Mouse (Mus musculus): ENCODE data around the gene Dpp8. TPM values are rescaled to one million over a fixed set of nuclear protein-coding genes. Genes with fewer than 3 reads are reported as not detected.
"Not testable (repeated sequence)": the region's sequence is repeated elsewhere in the genome, so short reads cannot be mapped to it uniquely, and the experiment has no call there.

Gene Dpp8
- total RNA-seq, 1 experiment, result 17.9 TPM

DNA sequence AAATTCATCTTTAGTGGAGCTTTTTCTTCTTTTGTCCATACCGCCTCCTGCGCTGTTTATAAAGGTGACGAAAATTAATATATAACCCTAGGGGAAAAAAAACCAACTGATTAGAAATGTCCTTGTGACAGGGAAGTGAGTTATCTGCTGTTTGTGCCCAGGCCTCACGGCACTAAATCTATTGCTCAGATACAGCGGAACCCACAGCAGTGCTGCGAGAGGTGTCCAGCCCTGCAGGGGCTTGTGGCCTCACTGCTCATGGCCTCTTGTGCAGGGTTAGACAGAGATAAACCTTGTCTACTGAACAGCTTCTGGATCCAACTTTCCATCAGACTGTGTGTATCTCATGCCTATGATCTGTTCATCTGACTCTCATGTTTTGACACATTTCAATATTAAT, 43.8 kb upstream of the Dpp8 start:
- Histone ChIP-seq H3K4me3 (ENCODE audit: insufficient read depth in 1 of 2, low read depth in 1 of 2, low read length in 2 of 2, poor library complexity in 1 of 2, severe bottlenecking in 1 of 2) (no peak overlapping the region), H3K27ac (ENCODE audit: insufficient read depth, low read depth, low read length, poor library complexity, severe bottlenecking) (no peak overlapping the region), H3K9ac (ENCODE audit: insufficient read depth, low read depth, low read length, poor library complexity, severe bottlenecking) (no peak overlapping the region), H3K9me3 (ENCODE audit: control insufficient read depth, insufficient read depth, low read depth, low read length) (no peaks in the 10 kb centered on the region), H3K36me3 (ENCODE audit: control insufficient read depth, insufficient read depth, low read length, poor library complexity, severe bottlenecking) (peaks cover 27% of the 10 kb centered on the region), H3K4me1 (ENCODE audit: control insufficient read depth in 2 of 2, insufficient read depth in 2 of 2, low read length in 2 of 2, poor library complexity in 1 of 2) (no peaks in the 10 kb centered on the region)
- in situ Hi-C loops (cut with MboI; ENCODE audit: low sequenced_read_pairs in 2 of 2, unreplicated experiment in 2 of 2), result no loop called here
- DNase-seq (ENCODE audit: low read depth, low spot score), result no peak
- TF ChIP-seq MAFK (IDR thresholded peaks at IDR 0.05; ENCODE audit: insufficient read depth, low read depth, low read length), result no peak
- no peak for TF ChIP-seq CHD2 (IDR thresholded peaks at IDR 0.05; ENCODE audit: low read depth, low read length)
- no peak for TF ChIP-seq ZC3H11A (IDR thresholded peaks at IDR 0.05; ENCODE audit: borderline replicate concordance, low read depth, low read length)
- no peak for TF ChIP-seq ZNF384 (IDR thresholded peaks at IDR 0.05; ENCODE audit: low read depth, low read length)
- TF ChIP-seq HCFC1 (IDR thresholded peaks at IDR 0.05; ENCODE audit: borderline replicate concordance, insufficient read depth, low read length), result no peak

DNA sequence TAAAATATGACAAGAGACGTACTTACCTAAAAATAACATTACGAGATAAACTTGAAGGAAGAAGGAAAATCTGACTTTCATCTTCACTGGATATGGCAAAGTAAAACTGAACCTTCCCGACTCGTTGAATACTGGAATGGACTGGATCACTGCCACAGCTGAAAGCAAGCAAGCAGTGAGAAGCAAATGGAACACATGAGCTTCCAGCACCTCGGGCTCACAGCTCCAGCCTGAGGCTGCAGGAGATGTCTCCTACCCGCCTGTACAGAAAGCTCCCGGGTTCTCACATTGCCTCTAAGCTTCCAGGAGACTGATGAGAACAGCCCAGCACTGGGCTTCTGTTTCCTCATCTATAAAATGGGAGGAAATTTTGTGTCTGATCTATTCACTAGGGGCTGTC, 41.9 kb upstream of the Dpp8 start:
- DNase-seq (ENCODE audit: low read depth, low spot score), result no peak
- in situ Hi-C loops (cut with MboI; ENCODE audit: low sequenced_read_pairs in 2 of 2, unreplicated experiment in 2 of 2), result no loop called here
- Histone ChIP-seq H3K9me3 (ENCODE audit: control insufficient read depth, insufficient read depth, low read depth, low read length) (no peaks in the 10 kb centered on the region), H3K4me3 (ENCODE audit: insufficient read depth in 1 of 2, low read depth in 1 of 2, low read length in 2 of 2, poor library complexity in 1 of 2, severe bottlenecking in 1 of 2) (no peak overlapping the region), H3K9ac (ENCODE audit: insufficient read depth, low read depth, low read length, poor library complexity, severe bottlenecking) (no peak overlapping the region), H3K4me1 (ENCODE audit: control insufficient read depth in 2 of 2, insufficient read depth in 2 of 2, low read length in 2 of 2, poor library complexity in 1 of 2) (no peaks in the 10 kb centered on the region), H3K27ac (ENCODE audit: insufficient read depth, low read depth, low read length, poor library complexity, severe bottlenecking) (no peak overlapping the region), H3K36me3 (ENCODE audit: control insufficient read depth, insufficient read depth, low read length, poor library complexity, severe bottlenecking) (peaks cover 19% of the 10 kb centered on the region)
- TF ChIP-seq CHD2 (IDR thresholded peaks at IDR 0.05; ENCODE audit: low read depth, low read length), result no peak
- no peak for TF ChIP-seq ZC3H11A (IDR thresholded peaks at IDR 0.05; ENCODE audit: borderline replicate concordance, low read depth, low read length)
- no peak for TF ChIP-seq MAFK (IDR thresholded peaks at IDR 0.05; ENCODE audit: insufficient read depth, low read depth, low read length)
- TF ChIP-seq HCFC1 (IDR thresholded peaks at IDR 0.05; ENCODE audit: borderline replicate concordance, insufficient read depth, low read length), result no peak
- TF ChIP-seq ZNF384 (IDR thresholded peaks at IDR 0.05; ENCODE audit: low read depth, low read length), result no peak

DNA sequence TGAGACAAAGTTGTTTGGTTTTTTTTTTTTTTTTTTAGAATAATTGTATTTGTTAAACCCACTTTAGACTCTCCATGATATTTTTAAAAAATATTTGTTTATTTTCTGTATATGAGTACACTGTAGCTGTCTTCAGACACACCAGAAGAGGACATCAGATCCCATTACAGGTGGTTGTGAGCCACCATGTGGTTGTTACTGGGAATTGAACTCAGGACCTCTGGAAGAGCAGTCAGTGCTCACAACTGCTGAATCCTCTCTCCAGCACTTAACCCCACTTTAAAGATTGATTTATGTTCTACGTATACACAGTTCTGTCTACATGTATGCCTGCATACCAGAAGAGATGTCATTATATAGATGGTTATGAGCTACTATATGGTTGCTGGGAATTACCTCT, 36.8 kb upstream of the Dpp8 start:
- in situ Hi-C loops (cut with MboI; ENCODE audit: low sequenced_read_pairs in 2 of 2, unreplicated experiment in 2 of 2); H3K9me3 ChIP-seq (ENCODE audit: control insufficient read depth, insufficient read depth, low read depth, low read length); H3K4me1 ChIP-seq (ENCODE audit: control insufficient read depth in 2 of 2, insufficient read depth in 2 of 2, low read length in 2 of 2, poor library complexity in 1 of 2); H3K27ac ChIP-seq (ENCODE audit: insufficient read depth, low read depth, low read length, poor library complexity, severe bottlenecking); H3K36me3 ChIP-seq (ENCODE audit: control insufficient read depth, insufficient read depth, low read length, poor library complexity, severe bottlenecking); DNase-seq (ENCODE audit: low read depth, low spot score); H3K4me3 ChIP-seq (ENCODE audit: insufficient read depth in 1 of 2, low read depth in 1 of 2, low read length in 2 of 2, poor library complexity in 1 of 2, severe bottlenecking in 1 of 2); H3K9ac ChIP-seq (ENCODE audit: insufficient read depth, low read depth, low read length, poor library complexity, severe bottlenecking): not testable (repeated sequence)

DNA sequence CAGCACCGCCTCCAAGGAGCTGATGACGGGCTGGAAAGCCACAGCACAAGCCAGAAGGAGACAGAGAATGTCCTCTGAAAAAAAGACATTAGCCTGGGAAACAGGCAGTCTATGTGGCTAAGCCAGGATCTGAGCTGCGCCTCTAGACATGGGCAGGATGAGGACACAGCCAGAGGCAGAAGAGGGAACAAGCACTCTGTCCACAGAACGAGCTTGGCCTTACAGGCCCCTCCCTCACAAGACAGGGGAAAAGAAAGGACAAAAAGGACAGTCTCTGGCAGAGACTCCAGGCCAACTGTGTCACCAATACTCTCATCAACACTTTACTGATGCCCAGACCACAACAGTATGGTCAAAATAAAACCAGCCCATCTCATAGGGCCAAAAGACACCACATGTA, 30.7 kb upstream of the Dpp8 start:
- no peak for DNase-seq (ENCODE audit: low read depth, low spot score)
- Histone ChIP-seq H3K36me3 (ENCODE audit: control insufficient read depth, insufficient read depth, low read length, poor library complexity, severe bottlenecking) (peaks cover 19% of the 10 kb centered on the region), H3K4me3 (ENCODE audit: insufficient read depth in 1 of 2, low read depth in 1 of 2, low read length in 2 of 2, poor library complexity in 1 of 2, severe bottlenecking in 1 of 2) (no peak overlapping the region), H3K9me3 (ENCODE audit: control insufficient read depth, insufficient read depth, low read depth, low read length) (no peaks in the 10 kb centered on the region), H3K9ac (ENCODE audit: insufficient read depth, low read depth, low read length, poor library complexity, severe bottlenecking) (no peak overlapping the region), H3K27ac (ENCODE audit: insufficient read depth, low read depth, low read length, poor library complexity, severe bottlenecking) (no peak overlapping the region), H3K4me1 (ENCODE audit: control insufficient read depth in 2 of 2, insufficient read depth in 2 of 2, low read length in 2 of 2, poor library complexity in 1 of 2) (peaks cover 0 to 2% of the 10 kb centered on the region in 2 experiments; a peak in 1 of 4 replicates)
- TF ChIP-seq MAFK (IDR thresholded peaks at IDR 0.05; ENCODE audit: insufficient read depth, low read depth, low read length) (no peak), ZNF384 (IDR thresholded peaks at IDR 0.05; ENCODE audit: low read depth, low read length) (no peak), CHD2 (IDR thresholded peaks at IDR 0.05; ENCODE audit: low read depth, low read length) (no peak), HCFC1 (IDR thresholded peaks at IDR 0.05; ENCODE audit: borderline replicate concordance, insufficient read depth, low read length) (no peak), ZC3H11A (IDR thresholded peaks at IDR 0.05; ENCODE audit: borderline replicate concordance, low read depth, low read length) (no peak)
- in situ Hi-C loops (cut with MboI; ENCODE audit: low sequenced_read_pairs in 2 of 2, unreplicated experiment in 2 of 2), result no loop called here

DNA sequence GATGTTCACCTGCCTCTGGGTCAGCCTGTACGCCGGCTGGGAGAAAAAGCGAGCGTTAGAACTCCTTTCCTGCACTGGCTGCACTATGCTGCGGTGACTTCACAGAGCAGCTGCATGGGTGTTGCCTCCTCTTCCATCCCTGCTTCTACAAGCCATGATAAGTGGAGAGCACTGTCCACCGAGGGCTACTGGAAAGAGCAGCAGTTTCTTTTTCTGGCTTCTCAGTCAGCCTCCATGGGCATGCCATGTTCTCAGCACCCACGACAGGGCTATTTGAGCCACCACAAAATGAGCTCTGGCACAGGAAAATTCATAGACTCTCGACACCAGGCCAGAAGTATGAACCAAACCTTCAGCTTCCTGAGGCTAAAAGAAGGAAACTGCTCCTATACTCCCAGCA, 26.5 kb upstream of the Dpp8 start:
- peaks cover 10% of the 10 kb centered on the region; the same call in 1 of the 2 replicates for H3K36me3 ChIP-seq (ENCODE audit: control insufficient read depth, insufficient read depth, low read length, poor library complexity, severe bottlenecking)
- H3K4me1 ChIP-seq (ENCODE audit: control insufficient read depth in 2 of 2, insufficient read depth in 2 of 2, low read length in 2 of 2, poor library complexity in 1 of 2), result peaks cover 0 to 2% of the 10 kb centered on the region in 2 experiments; a peak in 1 of 4 replicates

More for the DNA sequence above, 26.5 kb upstream of the Dpp8 start:
- no peak for DNase-seq (ENCODE audit: low read depth, low spot score)
- in situ Hi-C loops (cut with MboI; ENCODE audit: low sequenced_read_pairs in 2 of 2, unreplicated experiment in 2 of 2), result no loop called here
- H3K27ac ChIP-seq (ENCODE audit: insufficient read depth, low read depth, low read length, poor library complexity, severe bottlenecking), result no peak overlapping the region
- H3K9ac ChIP-seq (ENCODE audit: insufficient read depth, low read depth, low read length, poor library complexity, severe bottlenecking), result no peak overlapping the region
- H3K4me3 ChIP-seq (ENCODE audit: insufficient read depth in 1 of 2, low read depth in 1 of 2, low read length in 2 of 2, poor library complexity in 1 of 2, severe bottlenecking in 1 of 2), result no peak overlapping the region
- no peaks in the 10 kb centered on the region for H3K9me3 ChIP-seq (ENCODE audit: control insufficient read depth, insufficient read depth, low read depth, low read length)
- no peak for TF ChIP-seq HCFC1 (IDR thresholded peaks at IDR 0.05; ENCODE audit: borderline replicate concordance, insufficient read depth, low read length)
- TF ChIP-seq ZC3H11A (IDR thresholded peaks at IDR 0.05; ENCODE audit: borderline replicate concordance, low read depth, low read length), result no peak
- TF ChIP-seq MAFK (IDR thresholded peaks at IDR 0.05; ENCODE audit: insufficient read depth, low read depth, low read length), result no peak
- TF ChIP-seq ZNF384 (IDR thresholded peaks at IDR 0.05; ENCODE audit: low read depth, low read length), result no peak
